Mouse (Mus musculus): ENCODE data around the gene Mylpf. TPM values are rescaled to one million over a fixed set of nuclear protein-coding genes. Genes with fewer than 3 reads are reported as not detected.
"Not testable (repeated sequence)": the region's sequence is repeated elsewhere in the genome, so short reads cannot be mapped to it uniquely, and the experiment has no call there.

Mylpf gene
- total and polyA plus RNA-seq, 2 experiments from 2014 or later, result 5.4 TPM; not detected in 1

GRCm38 (mm10) chr7:127176937-127177336 is 31.8 kb upstream of the Mylpf start:
- H3K4me2 ChIP-seq (ENCODE audit: low read depth, low read length), result no peak overlapping the region
- no peak for TF ChIP-seq CTCF (IDR thresholded peaks at IDR 0.05; ENCODE audit: low read depth)
- TF ChIP-seq EP300 (IDR thresholded peaks at IDR 0.05; ENCODE audit: low read depth), result no peak
- 55% methylated on average over 4 of the region's 4 CpGs for WGBS
- DNase-seq (ENCODE audit: low spot score), result no peak
- H3K4me3 ChIP-seq (ENCODE audit: low read depth, low read length), result no peak overlapping the region
- no peaks in the 10 kb centered on the region for H3K4me1 ChIP-seq (ENCODE audit: control insufficient read depth, insufficient read depth)
- H3K27ac ChIP-seq (ENCODE audit: low read depth), result no peak overlapping the region
- H3K9ac ChIP-seq (replicated peaks; ENCODE audit: low read depth, low read length), result no peak overlapping the region
- H3K36me3 ChIP-seq (replicated peaks; ENCODE audit: control insufficient read depth, insufficient read depth, low read length), result no peaks in the 10 kb centered on the region
- ATAC-seq (ENCODE audit: insufficient read depth, low read depth), result no peak
- no peaks in the 10 kb centered on the region for H3K27me3 ChIP-seq (ENCODE audit: control insufficient read depth, insufficient read depth, low read length)
- 0 out of 2 replicates have a peak, but pooled peaks cover 4% of the 10 kb centered on the region for H3K9me3 ChIP-seq (replicated peaks; ENCODE audit: control insufficient read depth, low read length)

DNA sequence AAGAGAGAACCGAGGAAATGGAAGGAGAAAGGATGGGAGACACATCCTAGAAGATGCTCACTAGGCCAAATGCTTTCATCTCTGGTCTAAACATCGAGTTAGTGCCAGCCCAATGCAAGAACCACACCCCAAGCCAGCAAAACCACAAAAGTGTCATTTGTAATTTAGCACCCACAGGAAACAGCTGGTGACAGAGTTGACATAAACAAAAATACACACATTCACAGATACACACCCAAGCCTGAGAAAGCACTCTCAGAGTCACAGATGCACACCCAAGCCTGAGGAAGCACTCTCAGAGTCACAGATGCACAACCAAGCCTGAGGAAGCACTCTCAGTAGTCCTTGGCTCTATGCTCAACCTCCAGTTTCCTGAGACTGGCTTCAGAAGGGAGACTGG is 27.9 kb upstream of the Mylpf start:
- H3K36me3 ChIP-seq (replicated peaks; ENCODE audit: control insufficient read depth, insufficient read depth, low read length), result no peaks in the 10 kb centered on the region
- DNase-seq (ENCODE audit: low spot score) (no peak), ATAC-seq (ENCODE audit: insufficient read depth, low read depth) (no peak)
- no peak overlapping the region for H3K4me3 ChIP-seq (ENCODE audit: low read depth, low read length)
- H3K27me3 ChIP-seq (ENCODE audit: control insufficient read depth, insufficient read depth, low read length), result no peaks in the 10 kb centered on the region
- no peak overlapping the region for H3K9ac ChIP-seq (replicated peaks; ENCODE audit: low read depth, low read length)
- H3K27ac ChIP-seq (ENCODE audit: low read depth), result no peak overlapping the region
- no peak overlapping the region for H3K4me2 ChIP-seq (ENCODE audit: low read depth, low read length)
- no peaks in the 10 kb centered on the region for H3K9me3 ChIP-seq (replicated peaks; ENCODE audit: control insufficient read depth, low read length)
- TF ChIP-seq EP300 (IDR thresholded peaks at IDR 0.05; ENCODE audit: low read depth), result no peak
- no peak for TF ChIP-seq CTCF (IDR thresholded peaks at IDR 0.05; ENCODE audit: low read depth)
- no peaks in the 10 kb centered on the region for H3K4me1 ChIP-seq (ENCODE audit: control insufficient read depth, insufficient read depth)
- WGBS, result 46% methylated on average over 2 of the region's 2 CpGs

DNA sequence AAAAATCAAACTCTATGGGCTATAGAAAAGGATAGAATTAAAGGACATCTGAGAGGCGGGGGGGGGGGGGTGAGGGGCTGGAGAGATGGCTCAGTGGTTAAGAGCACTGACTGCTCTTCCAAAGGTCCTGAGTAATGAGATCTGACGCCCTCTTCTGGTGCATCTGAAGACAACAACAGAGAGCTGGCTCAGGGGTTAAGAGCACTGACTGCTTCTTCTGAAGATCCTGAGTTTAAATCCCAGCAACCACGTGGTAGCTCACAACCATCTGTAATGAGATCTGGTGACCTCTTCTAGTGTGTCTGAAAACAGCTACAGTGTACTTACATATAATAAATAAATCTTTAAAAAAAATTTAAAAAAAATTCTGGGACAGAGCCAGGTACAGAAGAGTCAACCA is 27.0 kb upstream of the Mylpf start:
- H3K27me3 ChIP-seq (ENCODE audit: control insufficient read depth, insufficient read depth, low read length); H3K9ac ChIP-seq (replicated peaks; ENCODE audit: low read depth, low read length); H3K4me3 ChIP-seq (ENCODE audit: low read depth, low read length); DNase-seq (ENCODE audit: low spot score); ATAC-seq (ENCODE audit: insufficient read depth, low read depth); H3K36me3 ChIP-seq (replicated peaks; ENCODE audit: control insufficient read depth, insufficient read depth, low read length); H3K4me2 ChIP-seq (ENCODE audit: low read depth, low read length); H3K4me1 ChIP-seq (ENCODE audit: control insufficient read depth, insufficient read depth); H3K9me3 ChIP-seq (replicated peaks; ENCODE audit: control insufficient read depth, low read length); H3K27ac ChIP-seq (ENCODE audit: low read depth): not testable (repeated sequence)
- 28% methylated on average over 3 of the region's 3 CpGs for WGBS

DNA sequence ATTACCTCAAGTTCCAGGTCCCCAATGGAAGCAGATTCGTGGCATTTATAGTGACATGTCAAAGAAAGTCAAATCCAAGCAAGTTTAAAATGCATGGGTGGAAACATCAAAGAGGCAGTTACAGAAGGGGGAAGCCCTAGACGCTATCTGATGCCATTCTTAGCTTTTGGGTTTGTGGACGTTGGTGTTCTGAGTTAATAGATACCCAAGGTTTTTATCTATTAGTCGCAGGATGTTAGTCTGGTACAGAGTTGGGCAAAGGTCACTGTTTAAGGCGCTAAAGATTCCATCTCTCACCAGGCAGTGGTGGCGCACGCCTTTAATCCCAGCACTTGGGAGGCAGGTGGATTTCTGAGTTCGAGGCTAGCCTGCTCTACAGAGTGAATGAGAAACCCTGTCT is 25.3 kb upstream of the Mylpf start:
- 62% methylated on average over 8 of the region's 8 CpGs for WGBS
- Histone ChIP-seq H3K27me3 (ENCODE audit: control insufficient read depth, insufficient read depth, low read length) (no peaks in the 10 kb centered on the region), H3K9ac (replicated peaks; ENCODE audit: low read depth, low read length) (no peak overlapping the region), H3K36me3 (replicated peaks; ENCODE audit: control insufficient read depth, insufficient read depth, low read length) (no peaks in the 10 kb centered on the region), H3K9me3 (replicated peaks; ENCODE audit: control insufficient read depth, low read length) (no peaks in the 10 kb centered on the region), H3K4me2 (ENCODE audit: low read depth, low read length) (no peak overlapping the region), H3K27ac (ENCODE audit: low read depth) (no peak overlapping the region), H3K4me1 (ENCODE audit: control insufficient read depth, insufficient read depth) (no peaks in the 10 kb centered on the region), H3K4me3 (ENCODE audit: low read depth, low read length) (no peak overlapping the region)
- ATAC-seq (ENCODE audit: insufficient read depth, low read depth), result no peak
- no peak for DNase-seq (ENCODE audit: low spot score)
- no peak for TF ChIP-seq EP300 (IDR thresholded peaks at IDR 0.05; ENCODE audit: low read depth)
- TF ChIP-seq CTCF (IDR thresholded peaks at IDR 0.05; ENCODE audit: low read depth), result no peak

DNA sequence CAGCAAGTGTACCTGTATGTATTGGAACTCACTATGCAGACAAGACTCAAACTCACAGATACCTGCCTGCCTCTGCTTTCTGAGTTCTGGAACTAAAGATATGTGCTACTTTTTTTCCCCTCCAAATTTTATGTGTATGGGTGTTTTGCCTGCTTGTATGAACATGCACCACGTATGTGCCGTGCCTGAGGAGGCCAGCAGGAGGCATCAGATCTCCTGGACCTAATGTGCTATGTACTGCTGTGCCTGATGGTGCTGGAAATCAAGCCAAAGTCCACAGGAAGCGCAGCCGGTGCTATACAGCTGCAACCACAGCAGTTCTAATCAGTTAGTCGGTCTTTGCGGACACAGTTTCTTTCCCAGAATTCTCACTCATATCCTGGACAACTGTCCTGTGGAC is 24.9 kb upstream of the Mylpf start:
- H3K9me3 ChIP-seq (replicated peaks; ENCODE audit: control insufficient read depth, low read length), result no peaks in the 10 kb centered on the region
- DNase-seq (ENCODE audit: low spot score), result no peak
- ATAC-seq (ENCODE audit: insufficient read depth, low read depth), result no peak
- H3K4me2 ChIP-seq (ENCODE audit: low read depth, low read length), result no peak overlapping the region
- no peaks in the 10 kb centered on the region for H3K4me1 ChIP-seq (ENCODE audit: control insufficient read depth, insufficient read depth)
- no peaks in the 10 kb centered on the region for H3K27me3 ChIP-seq (ENCODE audit: control insufficient read depth, insufficient read depth, low read length)
- TF ChIP-seq EP300 (IDR thresholded peaks at IDR 0.05; ENCODE audit: low read depth), result no peak
- TF ChIP-seq CTCF (IDR thresholded peaks at IDR 0.05; ENCODE audit: low read depth), result no peak
- no peak overlapping the region for H3K9ac ChIP-seq (replicated peaks; ENCODE audit: low read depth, low read length)
- no peak overlapping the region for H3K27ac ChIP-seq (ENCODE audit: low read depth)
- H3K36me3 ChIP-seq (replicated peaks; ENCODE audit: control insufficient read depth, insufficient read depth, low read length), result no peaks in the 10 kb centered on the region
- WGBS, result 70% methylated on average over 6 of the region's 6 CpGs
- no peak overlapping the region for H3K4me3 ChIP-seq (ENCODE audit: low read depth, low read length)

DNA sequence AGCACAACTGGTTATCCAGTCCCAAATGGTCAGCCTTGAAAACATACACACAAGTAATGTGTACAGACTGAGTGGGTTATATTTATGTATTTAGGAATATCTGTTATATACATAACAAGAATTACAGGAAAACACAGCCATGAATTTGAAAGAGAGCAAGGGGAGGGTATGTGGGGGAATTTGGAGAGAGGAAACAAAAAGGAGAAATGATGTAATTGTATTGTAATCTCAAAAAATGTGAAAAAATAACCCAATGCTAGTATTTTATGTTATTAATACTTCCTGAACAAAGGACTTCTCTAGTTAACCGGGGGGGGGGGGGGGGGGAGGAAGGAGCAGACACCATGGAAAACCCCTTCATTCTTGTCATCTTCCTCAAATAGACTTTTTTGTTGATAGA is 24.0 kb upstream of the Mylpf start:
- no peak for TF ChIP-seq EP300 (IDR thresholded peaks at IDR 0.05; ENCODE audit: low read depth)
- TF ChIP-seq CTCF (IDR thresholded peaks at IDR 0.05; ENCODE audit: low read depth), result no peak
- Histone ChIP-seq H3K9ac (replicated peaks; ENCODE audit: low read depth, low read length) (no peak overlapping the region), H3K4me1 (ENCODE audit: control insufficient read depth, insufficient read depth) (no peaks in the 10 kb centered on the region), H3K4me2 (ENCODE audit: low read depth, low read length) (no peak overlapping the region), H3K27me3 (ENCODE audit: control insufficient read depth, insufficient read depth, low read length) (no peaks in the 10 kb centered on the region), H3K27ac (ENCODE audit: low read depth) (no peak overlapping the region), H3K4me3 (ENCODE audit: low read depth, low read length) (no peak overlapping the region), H3K9me3 (replicated peaks; ENCODE audit: control insufficient read depth, low read length) (no peaks in the 10 kb centered on the region), H3K36me3 (replicated peaks; ENCODE audit: control insufficient read depth, insufficient read depth, low read length) (no peaks in the 10 kb centered on the region)
- WGBS, result 13% methylated on average over 1 of the region's 1 CpGs
- ATAC-seq (ENCODE audit: insufficient read depth, low read depth) (no peak), DNase-seq (ENCODE audit: low spot score) (no peak)

All from heart, postnatal 0 days (tissue).